Mouse (Mus musculus) megakaryocyte-erythroid progenitor cell, adult 5-6 weeks (primary cell): ENCODE measurements around the gene Mn1. TPM values are rescaled to one million over a fixed set of nuclear protein-coding genes. Genes with fewer than 3 reads are reported as not detected.

ENCODE experiments used
- ATAC-seq: replicated peaks from 2 replicates; pipeline ENCODE4 v1.8.0; 2016; ENCODE audit warnings: mild to moderate bottlenecking, inconsistent platforms; ENCODE audit not compliant: severe bottlenecking, poor library complexity, low FRiP score, low TSS enrichment
- total RNA-seq, 2 experiments: library from RNA; stranded (forward) in 1 of 2; stranded (reverse) in 1 of 2; fragments of 200-1000, 215-1000 nt in 1 of 2; fragments of >200 nt in 1 of 2; fragmentation: Nextera tagmentation in 1 of 2; gene quantifications; 2 replicates each; pipeline ENCODE4 v1.2.3; 2014 to 2017

Mn1 gene
- total RNA-seq (2014; fragmentation: Nextera tagmentation) (0.25 and 0.66 TPM in 2 replicates), total RNA-seq (2017) (0.72 and 0.94 TPM in 2 replicates)

GRCm38 (mm10) chr5:111416591-111417374 lies at the start of gene Mn1:
TSS of gene Mn1 (plus strand) at chr5:111417362.
- ATAC-seq: 0 out of 2 replicates have a peak, but pooled peaks have one; percentile 39

- ATAC-seq: no peak
Observed at GRCm38 (mm10) chr5:111367937-111368517, 49.1 kb upstream of the Mn1 start.

- ATAC-seq: no peak
Observed at GRCm38 (mm10) chr5:111368576-111368975, 48.6 kb upstream of the Mn1 start.

GRCm38 (mm10) chr5:111375616-111376015 lies 41.5 kb upstream of the Mn1 start:
- ATAC-seq: no peak

GRCm38 (mm10) chr5:111376276-111377020 lies 40.7 kb upstream of the Mn1 start:
- no peak for ATAC-seq

GRCm38 (mm10) chr5:111378126-111378993 lies 38.8 kb upstream of the Mn1 start:
- ATAC-seq: no peak

GRCm38 (mm10) chr5:111383335-111383734 lies 33.8 kb upstream of the Mn1 start:
- no peak for ATAC-seq

GRCm38 (mm10) chr5:111390911-111391310 lies 26.3 kb upstream of the Mn1 start:
- no peak for ATAC-seq

GRCm38 (mm10) chr5:111391485-111391884 lies 25.7 kb upstream of the Mn1 start:
- no peak for ATAC-seq

GRCm38 (mm10) chr5:111393346-111394197 lies 23.6 kb upstream of the Mn1 start:
- peak; percentile 28; the same call in 1 of the 2 replicates for ATAC-seq

GRCm38 (mm10) chr5:111394198-111395053 lies 22.7 kb upstream of the Mn1 start:
- ATAC-seq: no peak

GRCm38 (mm10) chr5:111395771-111396170 lies 21.4 kb upstream of the Mn1 start:
- no peak for ATAC-seq

GRCm38 (mm10) chr5:111396199-111396598 lies 21.0 kb upstream of the Mn1 start:
- no peak for ATAC-seq

GRCm38 (mm10) chr5:111398471-111398870 lies 18.7 kb upstream of the Mn1 start:
- ATAC-seq: no peak

GRCm38 (mm10) chr5:111399271-111399670 lies 17.9 kb upstream of the Mn1 start:
- ATAC-seq: no peak

GRCm38 (mm10) chr5:111401879-111402650 lies 15.1 kb upstream of the Mn1 start:
- ATAC-seq: no peak

- no peak for ATAC-seq
Observed at GRCm38 (mm10) chr5:111402651-111402996, 14.5 kb upstream of the Mn1 start.
